Mouse (Mus musculus): ENCODE results near the gene Eif4g3. TPM values are rescaled to one million over a fixed set of nuclear protein-coding genes. Genes with fewer than 3 reads are reported as not detected.
"Not testable (repeated sequence)": the region's sequence is repeated elsewhere in the genome, so short reads cannot be mapped to it uniquely, and the experiment has no call there.

Gene Eif4g3
- total RNA-seq (2022) = 100 to 1,000 TPM; 147 to 156 (median 154) TPM

- DNase-seq (ENCODE audit: low spot score in 2 of 2) = no peak
Measured at GRCm38 (mm10) chr4:137992890-137993289, at the start of gene Eif4g3. Gene Eif4g3 (plus strand): TSS chr4:137993022.

- no peak for DNase-seq (ENCODE audit: low spot score in 2 of 2)
Measured at GRCm38 (mm10) chr4:137943540-137943939, 49.3 kb upstream of the Eif4g3 start.

GRCm38 (mm10) chr4:137945376-137945775, 47.4 kb upstream of the Eif4g3 start:
- DNase-seq (ENCODE audit: low spot score in 2 of 2) = no peak

GRCm38 (mm10) chr4:137946419-137946818, 46.4 kb upstream of the Eif4g3 start:
- DNase-seq (ENCODE audit: low spot score in 2 of 2) = no peak

- DNase-seq (ENCODE audit: low spot score in 2 of 2) = peak in 1 of 2 experiments; percentile 61
Measured at GRCm38 (mm10) chr4:137952840-137953239, 40.0 kb upstream of the Eif4g3 start.

- no peak for DNase-seq (ENCODE audit: low spot score in 2 of 2)
Measured at GRCm38 (mm10) chr4:137954184-137954583, 38.6 kb upstream of the Eif4g3 start.

GRCm38 (mm10) chr4:137954926-137955396, 37.9 kb upstream of the Eif4g3 start:
- no peak for DNase-seq (ENCODE audit: low spot score in 2 of 2)

- no peak for DNase-seq (ENCODE audit: low spot score in 2 of 2)
Measured at GRCm38 (mm10) chr4:137956260-137956659, 36.6 kb upstream of the Eif4g3 start.

GRCm38 (mm10) chr4:137959889-137960665, 32.7 kb upstream of the Eif4g3 start:
- DNase-seq (ENCODE audit: low spot score in 2 of 2) = peak in 1 of 2 experiments; percentile 64

- no peak for DNase-seq (ENCODE audit: low spot score in 2 of 2)
Measured at GRCm38 (mm10) chr4:137960757-137961156, 32.1 kb upstream of the Eif4g3 start.

GRCm38 (mm10) chr4:137962643-137963350, 30.0 kb upstream of the Eif4g3 start:
- no peak for DNase-seq (ENCODE audit: low spot score in 2 of 2)

GRCm38 (mm10) chr4:137963431-137963830, 29.4 kb upstream of the Eif4g3 start:
- no peak for DNase-seq (ENCODE audit: low spot score in 2 of 2)

GRCm38 (mm10) chr4:137963881-137964584, 28.8 kb upstream of the Eif4g3 start:
- DNase-seq (ENCODE audit: low spot score in 2 of 2) = peak; percentile 70 to 75

- DNase-seq (ENCODE audit: low spot score in 2 of 2) = no peak
Measured at GRCm38 (mm10) chr4:137964585-137964930, 28.3 kb upstream of the Eif4g3 start.

GRCm38 (mm10) chr4:137968203-137968602, 24.6 kb upstream of the Eif4g3 start:
- DNase-seq (ENCODE audit: low spot score in 2 of 2) = peak; percentile 50 to 68

- not testable (repeated sequence) for DNase-seq (ENCODE audit: low spot score in 2 of 2)
Measured at GRCm38 (mm10) chr4:137970623-137971199, 22.1 kb upstream of the Eif4g3 start.

GRCm38 (mm10) chr4:137974856-137975432, 17.9 kb upstream of the Eif4g3 start:
- DNase-seq (ENCODE audit: low spot score in 2 of 2) = not testable (repeated sequence)

GRCm38 (mm10) chr4:137979066-137979644, 13.7 kb upstream of the Eif4g3 start:
- not testable (repeated sequence) for DNase-seq (ENCODE audit: low spot score in 2 of 2)

- no peak for DNase-seq (ENCODE audit: low spot score in 2 of 2)
Measured at GRCm38 (mm10) chr4:137982869-137983268, 10.0 kb upstream of the Eif4g3 start.

- no peak for DNase-seq (ENCODE audit: low spot score in 2 of 2)
Measured at GRCm38 (mm10) chr4:137984212-137984611, 8.6 kb upstream of the Eif4g3 start.

- DNase-seq (ENCODE audit: low spot score in 2 of 2) = no peak
Measured at GRCm38 (mm10) chr4:137984746-137985145, 8.1 kb upstream of the Eif4g3 start.

Data from left cerebral cortex, adult 8-10 months (tissue).